Mouse (Mus musculus) ES-CJ7 (cell line): Measurements from ENCODE around the gene Mbd3l1.

ENCODE experiments used
- DNase-seq: peaks from one replicate; pipeline ENCODE4 v3.0.0; 2011; ENCODE audit warnings: low read depth, low spot score

Mbd3l1 gene

DNA sequence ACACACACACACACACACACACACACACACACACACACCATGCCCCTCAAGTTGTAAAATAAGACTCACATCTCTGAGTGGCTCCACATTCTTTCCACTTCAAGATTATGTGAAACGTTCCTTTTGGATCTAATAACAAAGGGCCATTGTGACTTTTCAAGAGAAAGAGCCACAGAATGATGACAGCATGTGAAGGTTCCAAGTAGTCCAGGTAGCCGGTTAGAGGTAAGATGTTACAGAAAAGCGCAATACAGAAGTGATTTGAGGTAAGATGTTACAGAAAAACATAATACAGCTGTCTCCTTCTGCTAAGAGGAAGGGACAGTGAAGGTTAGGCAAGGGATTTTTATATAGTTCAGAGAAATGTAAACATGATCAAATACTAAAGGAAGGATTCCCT, at the start of gene Mbd3l1, which contains the start of gene Zfp558:
Gene Mbd3l1, plus strand, starts transcription at position 192 of the 400 bp plus-strand sequence.
Gene Zfp558, minus strand, starts transcription at position 101 of the 400 bp plus-strand sequence.
- DNase-seq = no peak

DNA sequence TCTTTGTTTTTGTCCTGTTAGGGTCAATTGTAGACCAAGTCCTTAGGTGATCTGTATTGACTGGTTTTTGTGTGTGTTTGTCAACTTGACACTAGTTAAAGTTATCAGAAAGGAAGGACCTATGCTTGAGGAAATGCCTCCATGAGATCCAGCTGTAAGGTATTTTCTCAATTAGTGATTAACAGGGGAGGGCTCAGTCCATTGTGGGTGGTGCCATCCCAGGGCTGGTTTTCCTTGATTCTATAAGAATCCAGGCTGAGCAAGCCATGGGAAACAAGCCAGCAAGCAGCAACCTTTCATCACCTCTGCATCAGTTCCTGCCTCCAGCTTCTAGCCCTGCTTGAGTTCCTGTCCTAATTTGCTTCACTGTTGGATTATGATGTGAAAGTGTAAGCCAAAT, 47.8 kb upstream of the Mbd3l1 start, which contains the start of gene Mbd3l2:
Gene Mbd3l2, plus strand, starts transcription at position 301 of the 400 bp plus-strand sequence.
- no peak for DNase-seq

DNA sequence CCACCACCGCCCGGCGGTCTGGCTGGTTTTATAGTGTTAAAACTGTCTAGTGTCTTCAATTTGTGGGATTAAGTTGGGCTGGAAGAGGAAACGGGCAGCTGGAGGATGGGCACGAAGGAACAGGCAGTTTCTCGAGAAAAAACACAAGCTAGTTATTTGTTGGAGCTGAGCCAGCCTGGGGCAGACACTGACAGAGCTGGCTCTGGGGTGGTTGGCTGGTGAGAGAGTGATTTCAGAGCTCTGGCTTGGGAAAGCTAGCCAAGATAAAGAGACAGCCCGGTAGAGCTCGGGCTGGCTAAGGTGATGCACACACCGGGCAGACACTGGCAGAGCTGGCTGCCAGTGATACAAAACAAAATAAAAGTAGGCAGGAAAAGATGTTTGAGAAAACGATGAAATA, 46.5 kb upstream of the Mbd3l1 start:
- no peak for DNase-seq

GRCm38 (mm10) chr9:18456520-18456919, 21.6 kb upstream of the Mbd3l1 start:
- DNase-seq = no peak

DNA sequence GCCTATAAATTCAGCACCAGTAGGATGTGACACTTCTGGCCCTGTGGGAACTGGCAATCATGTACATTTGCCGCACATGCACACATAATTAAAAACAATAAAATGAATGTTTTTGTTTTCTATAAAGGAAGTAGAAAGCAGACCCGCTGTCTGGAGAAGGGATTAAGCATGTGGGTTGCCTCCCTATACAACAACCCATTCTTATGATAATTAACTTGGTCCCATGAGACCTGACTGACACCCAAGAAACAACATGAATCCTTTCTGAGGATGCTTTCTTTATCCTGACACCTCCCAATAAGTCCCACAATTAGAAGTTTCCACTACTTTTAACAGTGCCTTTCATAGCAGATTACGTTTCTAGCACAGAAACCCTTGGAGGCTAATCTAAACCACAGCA, 10.8 kb upstream of the Mbd3l1 start:
- DNase-seq = peak; percentile 3

GRCm38 (mm10) chr9:18468005-18468404, 10.2 kb upstream of the Mbd3l1 start:
- DNase-seq = no peak

DNA sequence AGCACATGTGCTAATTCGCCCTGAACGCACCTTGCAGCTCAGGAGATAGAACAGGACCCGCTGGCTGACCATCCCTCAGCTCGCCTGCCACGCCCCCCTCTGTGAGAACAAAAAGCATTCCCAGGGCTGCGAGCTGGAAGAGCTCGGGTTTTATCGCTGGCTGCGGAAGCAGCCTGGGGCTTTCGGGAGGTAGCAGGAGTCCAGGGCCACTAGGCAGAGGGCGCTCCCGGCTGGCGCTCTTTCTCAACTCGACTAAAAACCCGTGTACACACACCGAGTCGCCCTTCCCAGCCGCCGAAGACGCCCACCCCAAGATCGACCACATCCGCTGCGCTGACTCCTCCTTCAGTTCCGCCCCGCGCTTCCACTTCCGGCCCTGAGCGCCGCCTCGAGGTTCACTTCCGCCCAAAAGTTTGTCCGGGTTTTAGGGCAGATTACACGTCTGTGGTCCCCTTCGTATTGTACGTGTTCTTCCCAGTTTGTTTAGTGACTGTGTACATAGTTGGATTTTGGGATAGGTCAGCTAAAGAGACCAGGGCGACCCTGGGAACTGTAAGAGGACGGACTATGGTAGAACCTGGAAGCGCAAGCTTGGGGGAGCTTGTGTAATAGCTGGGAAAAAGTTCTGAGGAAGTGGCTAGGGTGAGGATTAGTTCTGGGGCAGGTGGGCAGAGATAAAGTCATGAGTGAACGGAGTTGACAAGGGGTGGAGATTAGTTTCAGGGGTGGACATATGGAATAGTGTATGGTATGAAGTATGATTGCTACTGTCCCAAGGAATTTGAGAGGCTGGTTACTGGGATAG, 4.6 kb upstream of the Mbd3l1 start:
- DNase-seq = peak; percentile 86

- DNase-seq = peak; percentile 70
These were observed 29.9 kb downstream of the Mbd3l1 start for GRCm38 (mm10) chr9:18508098-18508497.
